Mouse (Mus musculus): Measurements from ENCODE around the gene Fcgbp.

GRCm38 (mm10) chr7:28086236-28086635, 15.2 kb downstream of the Fcgbp start:
- TF ChIP-seq CTCF (IDR thresholded peaks at IDR 0.05; ENCODE audit: low read depth, low read length) (no peak), TAL1 (conservative IDR thresholded peaks at IDR 0.05; ENCODE audit: low read depth, low read length) (no peak)

Measured in G1E (cell line).